Mouse (Mus musculus) stomach, embryonic 15.5 days (tissue): ENCODE data around the gene Prdm10. TPM values are rescaled to one million over a fixed set of nuclear protein-coding genes. Genes with fewer than 3 reads are reported as not detected.

ENCODE experiments used
- ATAC-seq: fragments of 200-750 bp; cut with Nextera tagmentation; 2 replicates; pipeline ENCODE4 v1.8.0; 2017; ENCODE audit warnings: low read depth, moderate number of reproducible peaks, moderate TSS enrichment; ENCODE audit not compliant: insufficient read depth, low FRiP score
- H3K27ac ChIP-seq: fragments of 300-500 bp; sonication (generic); 2 replicates; pipeline ENCODE4 v1.5.1; 2015; ENCODE audit warnings: mild to moderate bottlenecking, inconsistent platforms
- H3K27me3 ChIP-seq: fragments of 300-500 bp; sonication (generic); replicated peaks from 2 replicates; pipeline ENCODE4 v1.6.1; 2015; ENCODE audit warnings: inconsistent platforms
- H3K36me3 ChIP-seq: fragments of 300-500 bp; sonication (generic); 2 replicates; pipeline ENCODE4 v1.6.1; 2015; ENCODE audit warnings: inconsistent platforms
- H3K4me1 ChIP-seq: fragments of 300-500 bp; sonication (generic); 2 replicates; pipeline ENCODE4 v1.6.1; 2015; ENCODE audit warnings: inconsistent platforms
- H3K4me2 ChIP-seq: fragments of 300-500 bp; sonication (generic); 2 replicates; pipeline ENCODE4 v1.6.1; 2015; ENCODE audit warnings: mild to moderate bottlenecking, inconsistent platforms
- H3K4me3 ChIP-seq: fragments of 300-500 bp; sonication (generic); replicated peaks from 2 replicates; pipeline ENCODE4 v1.5.1; 2015; ENCODE audit warnings: inconsistent platforms
- H3K9ac ChIP-seq: fragments of 300-500 bp; sonication (generic); 2 replicates; pipeline ENCODE4 v1.6.1; 2015; ENCODE audit warnings: inconsistent platforms
- H3K9me3 ChIP-seq: fragments of 300-500 bp; sonication (generic); 2 replicates; pipeline ENCODE4 v1.6.1; 2016; ENCODE audit warnings: inconsistent platforms
- WGBS: fragments of 180-500 bp; shearing (Covaris S2); methylation state at CpG from one replicate; pipeline ENCODE4 v1.1.7; 2015; 5-methylcytosine and 5-hydroxymethylcytosine counted together
- polyA plus RNA-seq: library from polyadenylated mRNA; unstranded; fragments of >200 nt; fragmentation: Nextera tagmentation; extraction: Ambion mirVana; gene quantifications from 2 replicates; pipeline ENCODE4 v1.2.1, GENCODE M21; 2015

The Prdm10 gene
- polyA plus RNA-seq, 1 experiment from 2014 or later, result 4.2 TPM

DNA sequence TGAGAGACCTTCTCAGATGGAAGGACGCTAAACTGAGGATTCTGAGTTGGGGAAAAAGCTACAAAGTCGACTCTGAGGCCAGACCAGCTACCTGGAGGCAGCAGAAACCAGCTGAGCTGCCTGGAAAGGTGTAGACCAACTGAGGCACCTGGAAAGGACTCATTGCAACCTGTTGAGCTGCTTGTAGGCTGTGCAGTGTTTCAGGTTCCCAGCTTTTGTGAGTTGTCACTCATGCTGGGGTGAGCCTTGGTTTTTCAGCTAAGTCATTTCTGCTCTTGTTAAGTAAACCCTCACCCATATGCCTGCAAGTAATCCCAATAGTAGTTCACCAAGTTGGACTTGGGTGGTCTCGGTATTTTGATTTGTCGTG lies 105.1 kb downstream of the Prdm10 start:
- Histone ChIP-seq H3K27me3 (no peaks in the 10 kb centered on the region), H3K4me1 (peaks cover 12% of the 10 kb centered on the region), H3K9me3 (no peaks in the 10 kb centered on the region), H3K36me3 (no peaks in the 10 kb centered on the region; the same call in 1 of the 2 replicates), H3K9ac (0 out of 2 replicates have a peak overlapping the region, but pooled peaks have one; percentile 83), H3K4me3 (peak overlapping the region; percentile 90), H3K4me2 (peak overlapping the region; percentile 73), H3K27ac (no peak overlapping the region)
- ATAC-seq, result no peak
- WGBS, result 21% methylated on average over 4 of the region's 4 CpGs

DNA sequence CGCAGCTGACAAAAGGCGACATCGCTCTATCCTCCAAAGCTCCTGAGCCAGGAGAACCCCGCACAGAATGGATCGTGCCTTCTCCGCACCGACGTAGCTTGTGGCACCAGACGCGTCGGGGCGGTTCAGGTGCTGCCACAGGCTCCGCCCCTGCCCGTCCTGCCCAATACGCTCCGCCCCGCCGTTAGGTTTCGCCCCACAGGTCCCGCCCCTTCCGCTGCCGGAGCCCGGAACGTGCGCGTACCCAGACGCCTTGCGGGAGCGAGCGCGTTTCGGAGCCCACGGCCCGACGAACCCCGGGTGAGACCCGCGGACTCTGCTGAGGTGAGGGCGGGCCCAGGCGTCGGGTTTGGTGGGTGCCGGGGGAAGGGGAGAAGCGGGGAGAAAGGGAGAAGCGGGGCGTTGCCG lies 105.6 kb downstream of the Prdm10 start, which contains the start of gene Nfrkb:
Nfrkb (plus strand) TSS at position 246 of the 408 bp plus-strand sequence.
- Histone ChIP-seq H3K4me1 (peaks cover 12% of the 10 kb centered on the region), H3K4me2 (peak within 1 kb of the TSS; percentile 73), H3K36me3 (no peaks in the 10 kb centered on the region; the same call in 1 of the 2 replicates), H3K27ac (peak within 1 kb of the TSS; percentile 35; the same call in 1 of the 2 replicates), H3K27me3 (no peaks in the 10 kb centered on the region), H3K9me3 (no peaks in the 10 kb centered on the region), H3K9ac (peak within 1 kb of the TSS; percentile 83), H3K4me3 (peak within 1 kb of the TSS; percentile 90)
- under 1% methylated on average over 41 of the region's 46 CpGs for WGBS
- peak; percentile 98 for ATAC-seq

GRCm38 (mm10) chr9:31386368-31387180 lies 106.2 kb downstream of the Prdm10 start:
- H3K4me3 ChIP-seq, result peak overlapping the region; percentile 90
- WGBS, result 8% methylated on average over 44 of the region's 44 CpGs
- no peaks in the 10 kb centered on the region for H3K27me3 ChIP-seq
- ATAC-seq, result peak; percentile 56
- peaks cover 12% of the 10 kb centered on the region for H3K4me1 ChIP-seq
- H3K9ac ChIP-seq, result peak overlapping the region; percentile 83
- H3K4me2 ChIP-seq, result peak overlapping the region; percentile 73
- H3K36me3 ChIP-seq, result peaks cover 4% of the 10 kb centered on the region; the same call in 1 of the 2 replicates
- no peaks in the 10 kb centered on the region for H3K9me3 ChIP-seq
- peak overlapping the region; percentile 35; the same call in 1 of the 2 replicates for H3K27ac ChIP-seq

GRCm38 (mm10) chr9:31387206-31387605 lies 106.9 kb downstream of the Prdm10 start:
- no peak for ATAC-seq
- no peak overlapping the region for H3K27ac ChIP-seq
- H3K27me3 ChIP-seq, result no peaks in the 10 kb centered on the region
- H3K9ac ChIP-seq, result no peak overlapping the region
- peaks cover 12% of the 10 kb centered on the region for H3K4me1 ChIP-seq
- no peaks in the 10 kb centered on the region for H3K9me3 ChIP-seq
- WGBS, result 83% methylated on average over 5 of the region's 5 CpGs
- peaks cover 8% of the 10 kb centered on the region for H3K36me3 ChIP-seq
- H3K4me2 ChIP-seq, result peak overlapping the region; percentile 73
- H3K4me3 ChIP-seq, result peak overlapping the region; percentile 90

- Histone ChIP-seq H3K4me2 (no peak overlapping the region), H3K36me3 (peaks cover 75% of the 10 kb centered on the region), H3K9ac (no peak overlapping the region), H3K9me3 (no peaks in the 10 kb centered on the region), H3K27me3 (no peaks in the 10 kb centered on the region), H3K4me1 (no peaks in the 10 kb centered on the region), H3K27ac (no peak overlapping the region), H3K4me3 (no peak overlapping the region)
- whole genome bisulfite sequencing, result 48% methylated on average over 4 of the region's 4 CpGs
- no peak for ATAC-seq
Observed at GRCm38 (mm10) chr9:31400441-31400840, 120.1 kb downstream of the Prdm10 start.

- no peak overlapping the region for H3K9ac ChIP-seq
- no peak overlapping the region for H3K27ac ChIP-seq
- peaks cover 60% of the 10 kb centered on the region for H3K36me3 ChIP-seq
- no peak overlapping the region for H3K4me2 ChIP-seq
- H3K27me3 ChIP-seq, result no peaks in the 10 kb centered on the region
- no peak overlapping the region for H3K4me3 ChIP-seq
- 86% methylated on average over 2 of the region's 2 CpGs for WGBS
- H3K4me1 ChIP-seq, result no peaks in the 10 kb centered on the region
- ATAC-seq, result no peak
- no peaks in the 10 kb centered on the region for H3K9me3 ChIP-seq
Observed at GRCm38 (mm10) chr9:31404311-31404710, 124.0 kb downstream of the Prdm10 start.

DNA sequence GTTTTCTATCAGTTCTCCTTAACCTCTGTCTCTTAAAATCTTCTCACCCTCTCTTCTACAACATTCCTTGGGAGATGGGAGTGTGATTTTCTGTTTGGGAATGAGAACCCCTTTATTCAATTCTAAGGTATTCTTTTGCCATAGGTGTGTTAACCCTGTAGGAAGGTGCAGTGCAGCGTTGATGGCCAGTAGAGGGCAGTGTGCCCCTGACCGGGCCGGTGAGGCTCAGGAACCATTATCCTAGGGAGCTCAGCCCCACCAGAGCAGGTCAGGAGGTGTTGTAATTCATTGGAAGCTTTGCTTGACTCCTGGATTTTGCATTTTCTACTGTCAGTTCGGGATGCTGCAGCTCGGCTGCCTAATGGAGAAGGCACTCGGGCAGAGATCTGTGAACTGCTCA lies 124.9 kb downstream of the Prdm10 start:
- no peak for ATAC-seq
- no peaks in the 10 kb centered on the region for H3K27me3 ChIP-seq
- H3K9me3 ChIP-seq, result no peaks in the 10 kb centered on the region
- H3K36me3 ChIP-seq, result peaks cover 66% of the 10 kb centered on the region
- no peak overlapping the region for H3K27ac ChIP-seq
- H3K4me2 ChIP-seq, result no peak overlapping the region
- H3K9ac ChIP-seq, result no peak overlapping the region
- no peak overlapping the region for H3K4me3 ChIP-seq
- H3K4me1 ChIP-seq, result no peaks in the 10 kb centered on the region
- 62% methylated on average over 6 of the region's 6 CpGs for WGBS

DNA sequence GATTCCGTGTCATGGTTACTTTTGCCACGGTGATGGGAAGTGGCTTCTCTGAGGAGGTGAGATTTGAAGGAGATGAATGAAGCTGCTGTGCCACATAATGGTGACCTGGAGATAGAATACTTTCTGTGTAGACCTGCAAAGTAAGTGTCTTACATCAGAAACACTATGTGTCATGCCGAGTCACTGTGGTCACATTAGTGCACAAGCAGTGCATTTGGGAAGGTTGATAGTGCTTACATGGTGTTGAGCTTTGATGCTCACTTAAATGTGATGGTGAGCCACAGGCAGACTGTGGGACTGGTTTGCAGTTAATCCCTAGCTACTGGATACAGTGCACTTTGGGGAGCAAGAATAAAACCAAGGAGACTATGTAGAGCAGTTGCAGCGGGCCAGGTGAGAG lies 131.8 kb downstream of the Prdm10 start:
- Histone ChIP-seq H3K4me3 (no peak overlapping the region), H3K9me3 (no peaks in the 10 kb centered on the region), H3K4me2 (no peak overlapping the region), H3K27me3 (no peaks in the 10 kb centered on the region), H3K27ac (no peak overlapping the region), H3K9ac (no peak overlapping the region), H3K36me3 (peaks cover 63% of the 10 kb centered on the region), H3K4me1 (no peaks in the 10 kb centered on the region)
- no peak for ATAC-seq
- 89% methylated on average over 4 of the region's 4 CpGs for WGBS

- H3K4me2 ChIP-seq, result no peak overlapping the region
- H3K9me3 ChIP-seq, result no peaks in the 10 kb centered on the region
- no peak overlapping the region for H3K27ac ChIP-seq
- H3K4me3 ChIP-seq, result no peak overlapping the region
- ATAC-seq, result no peak
- 90% methylated on average over 1 of the region's 1 CpGs for WGBS
- H3K4me1 ChIP-seq, result no peaks in the 10 kb centered on the region
- peaks cover 58% of the 10 kb centered on the region for H3K36me3 ChIP-seq
- H3K9ac ChIP-seq, result no peak overlapping the region
- no peaks in the 10 kb centered on the region for H3K27me3 ChIP-seq
Observed at GRCm38 (mm10) chr9:31418821-31419220, 138.5 kb downstream of the Prdm10 start.

DNA sequence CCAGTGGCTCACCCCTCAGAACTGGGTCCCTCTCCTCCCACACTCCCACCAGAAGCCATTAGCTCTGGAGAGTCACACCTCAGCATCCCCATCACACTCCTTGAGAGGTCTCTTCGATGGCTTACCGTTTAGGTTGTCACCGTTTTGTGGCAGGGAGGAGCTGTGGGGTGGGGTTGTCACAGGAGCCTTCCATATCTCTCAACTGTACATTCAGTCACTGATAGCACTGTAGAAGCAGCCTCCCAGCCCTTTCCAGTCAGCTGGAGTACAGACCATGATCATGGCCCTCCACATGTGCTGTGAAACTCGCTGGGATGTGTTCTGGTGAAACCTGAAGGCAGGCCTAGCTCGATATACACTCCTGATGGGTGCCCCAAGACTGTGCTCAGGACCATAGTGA lies 141.8 kb downstream of the Prdm10 start:
- 76% methylated on average over 5 of the region's 5 CpGs for WGBS
- no peak overlapping the region for H3K4me3 ChIP-seq
- H3K4me1 ChIP-seq, result no peaks in the 10 kb centered on the region
- peak; percentile 66; the same call in 1 of the 2 replicates for ATAC-seq
- no peak overlapping the region for H3K4me2 ChIP-seq
- H3K9me3 ChIP-seq, result no peaks in the 10 kb centered on the region
- no peaks in the 10 kb centered on the region for H3K27me3 ChIP-seq
- H3K36me3 ChIP-seq, result peaks cover 35% of the 10 kb centered on the region
- H3K9ac ChIP-seq, result no peak overlapping the region
- no peak overlapping the region for H3K27ac ChIP-seq

DNA sequence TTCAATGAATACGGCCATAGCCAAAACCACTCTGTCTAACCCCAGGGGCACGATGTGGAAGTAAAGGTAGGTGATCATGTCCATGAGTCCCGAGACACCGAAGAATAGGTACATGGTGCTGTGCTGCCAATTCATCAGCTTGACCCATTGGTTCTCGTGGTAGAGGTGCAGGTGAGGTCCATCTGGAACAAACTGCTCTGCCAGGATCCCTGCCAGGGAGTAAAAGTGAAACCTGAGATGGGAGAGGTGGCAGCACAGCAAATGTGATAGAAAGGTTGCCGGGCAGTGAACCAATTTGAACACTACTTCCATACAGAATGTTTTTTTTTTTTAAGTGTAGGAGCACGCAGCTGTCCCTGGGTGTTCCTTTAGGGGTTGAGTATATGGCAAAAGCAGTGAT lies 148.6 kb downstream of the Prdm10 start:
- WGBS, result 82% methylated on average over 7 of the region's 7 CpGs
- no peak for ATAC-seq
- no peak overlapping the region for H3K9ac ChIP-seq

GRCm38 (mm10) chr9:31430011-31430410 lies 149.7 kb downstream of the Prdm10 start:
- 69% methylated on average over 9 of the region's 9 CpGs for WGBS
- Histone ChIP-seq H3K9ac (no peak overlapping the region), H3K27ac (no peak overlapping the region), H3K36me3 (no peaks in the 10 kb centered on the region), H3K27me3 (no peaks in the 10 kb centered on the region), H3K4me3 (no peak overlapping the region), H3K9me3 (no peaks in the 10 kb centered on the region), H3K4me2 (no peak overlapping the region), H3K4me1 (no peaks in the 10 kb centered on the region)
- no peak for ATAC-seq

More for the DNA sequence above, 148.6 kb downstream of the Prdm10 start:
- Histone ChIP-seq H3K36me3 (no peaks in the 10 kb centered on the region), H3K4me1 (no peaks in the 10 kb centered on the region), H3K4me2 (no peak overlapping the region), H3K4me3 (no peak overlapping the region), H3K27me3 (no peaks in the 10 kb centered on the region), H3K9me3 (no peaks in the 10 kb centered on the region), H3K27ac (no peak overlapping the region)
